Mouse (Mus musculus): ENCODE results near the gene Olfr95.

- no peak for TF ChIP-seq CTCF (IDR thresholded peaks at IDR 0.05; ENCODE audit: low read depth)
- no peak for TF ChIP-seq EP300 (IDR thresholded peaks at IDR 0.05; ENCODE audit: low read depth)
Observed at GRCm38 (mm10) chr17:37242198-37242597, 29.3 kb upstream of the Olfr95 start.

Data from liver, embryonic 14.5 days (tissue).